Mouse (Mus musculus) hindbrain, embryonic 12.5 days (tissue): ENCODE data around the gene Csnk1g1. TPM values are rescaled to one million over a fixed set of nuclear protein-coding genes. Genes with fewer than 3 reads are reported as not detected.

ENCODE experiments used
- ATAC-seq: fragments of 200-750 bp; cut with Nextera tagmentation; 2 replicates; pipeline ENCODE4 v1.8.0; 2017; ENCODE audit warnings: moderate TSS enrichment; ENCODE audit not compliant: low FRiP score
- H3K27ac ChIP-seq: fragments of 300-500 bp; sonication (generic); 2 replicates; pipeline ENCODE4 v1.5.1; 2016; ENCODE audit warnings: mild to moderate bottlenecking
- H3K27me3 ChIP-seq: fragments of 300-500 bp; sonication (generic); 2 replicates; pipeline ENCODE4 v1.6.1; 2016; ENCODE audit warnings: mild to moderate bottlenecking
- H3K36me3 ChIP-seq: fragments of 300-500 bp; sonication (generic); 2 replicates; pipeline ENCODE4 v1.6.1; 2016; ENCODE audit warnings: mild to moderate bottlenecking
- H3K4me1 ChIP-seq: fragments of 300-500 bp; sonication (generic); 2 replicates; pipeline ENCODE4 v1.6.1; 2016
- H3K4me2 ChIP-seq: fragments of 300-500 bp; sonication (generic); replicated peaks from 2 replicates; pipeline ENCODE4 v1.6.1; 2016; ENCODE audit warnings: mild to moderate bottlenecking
- H3K4me3 ChIP-seq: fragments of 300-500 bp; sonication (generic); 2 replicates; pipeline ENCODE4 v1.5.1; 2016; ENCODE audit warnings: mild to moderate bottlenecking
- H3K9ac ChIP-seq: fragments of 300-500 bp; sonication (generic); 2 replicates; pipeline ENCODE4 v1.6.1; 2016; ENCODE audit warnings: mild to moderate bottlenecking, moderate library complexity
- H3K9me3 ChIP-seq: fragments of 300-500 bp; sonication (generic); replicated peaks from 2 replicates; pipeline ENCODE4 v1.6.1; 2016; ENCODE audit warnings: mild to moderate bottlenecking
- WGBS: fragments of 180-500 bp; shearing (Covaris S2); methylation state at CpG from one replicate; pipeline ENCODE4 v1.1.7; 2016; 5-methylcytosine and 5-hydroxymethylcytosine counted together
- polyA plus RNA-seq: library from polyadenylated mRNA; unstranded; fragments of >200 nt; fragmentation: Nextera tagmentation; extraction: Ambion mirVana; gene quantifications from 2 replicates; pipeline ENCODE4 v1.2.1, GENCODE M21; 2016

Gene Csnk1g1
- polyA plus RNA-seq, result 24.4 and 24.8 TPM in 2 replicates

DNA sequence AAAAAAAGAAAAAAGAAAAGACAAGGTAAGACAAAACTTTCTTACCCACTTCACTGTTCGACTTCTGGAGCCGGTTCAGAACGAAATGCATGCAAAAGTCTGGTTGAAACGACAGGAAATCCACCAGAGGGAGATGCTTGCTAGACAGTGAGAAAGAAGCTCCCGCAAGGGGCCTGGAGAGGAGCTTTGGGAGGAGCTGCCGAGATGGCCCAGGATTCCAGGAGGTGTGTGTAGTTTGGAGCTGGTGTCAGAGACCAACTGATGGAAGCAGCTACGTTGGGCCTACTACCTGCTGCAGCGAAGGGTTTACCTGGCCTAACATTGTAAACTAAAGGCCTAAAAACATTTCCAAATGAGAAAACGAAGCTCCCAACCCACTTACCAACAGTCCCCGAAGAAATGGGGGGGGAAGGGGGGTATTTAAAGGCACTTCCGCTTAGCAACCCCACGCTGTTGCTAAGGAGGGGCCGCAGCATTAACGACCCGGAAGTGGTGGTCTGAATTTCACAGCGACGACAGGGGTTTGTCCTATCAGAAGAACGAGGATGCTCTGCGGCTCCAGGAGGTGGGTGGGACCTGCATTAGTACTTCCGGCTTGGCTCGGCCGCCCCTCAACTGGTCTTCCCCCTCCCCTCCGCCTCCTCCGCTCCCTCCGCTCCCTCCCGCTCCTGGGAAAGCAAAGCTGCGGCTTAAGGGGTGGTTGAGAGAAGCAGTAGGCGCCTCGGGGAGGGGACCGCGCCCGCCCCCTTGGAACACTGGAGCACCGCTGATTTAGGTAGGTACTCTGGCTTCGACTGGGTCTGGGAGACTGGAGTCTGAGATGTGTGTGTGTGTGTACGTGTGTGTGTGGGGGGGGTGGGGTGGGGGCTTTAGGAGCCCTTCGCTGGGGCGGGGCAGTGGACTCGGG lies at the start of gene Csnk1g1, which contains the start of gene Trip4:
Csnk1g1 (plus strand) TSS at position 531 of the 907 bp plus-strand sequence.
Trip4 (minus strand) TSS at position 401 of the 907 bp plus-strand sequence.
- Histone ChIP-seq H3K4me3 (peak within 1 kb of the TSS; percentile 71), H3K9me3 (no peaks in the 10 kb centered on the region), H3K4me1 (peaks cover 6% of the 10 kb centered on the region), H3K36me3 (no peaks in the 10 kb centered on the region), H3K27ac (peak within 1 kb of the TSS; percentile 91), H3K27me3 (no peaks in the 10 kb centered on the region), H3K9ac (peak within 1 kb of the TSS; percentile 87), H3K4me2 (peak within 1 kb of the TSS; percentile 80)
- ATAC-seq, result peak; percentile 99
- under 1% methylated on average over 38 of the region's 38 CpGs for WGBS

DNA sequence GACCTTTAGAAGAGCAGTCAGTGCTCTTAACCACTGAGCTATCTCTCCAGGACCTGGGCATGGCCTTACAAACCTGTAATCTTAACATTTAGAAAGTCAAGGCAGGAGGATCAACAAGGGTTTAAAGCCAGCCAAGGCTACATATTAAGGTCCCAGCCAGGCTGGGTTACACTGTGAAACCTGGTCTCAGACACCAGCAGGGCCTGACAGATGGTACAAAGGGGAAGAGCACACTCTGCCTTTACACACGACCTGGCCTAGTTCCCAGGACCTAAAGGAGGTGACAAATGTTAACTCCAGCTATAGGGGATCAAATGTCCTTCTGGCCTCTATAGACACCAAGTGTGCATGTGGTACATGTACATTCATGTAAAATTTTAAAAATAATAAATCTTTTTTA lies 49.1 kb upstream of the Csnk1g1 start:
- H3K4me3 ChIP-seq, result no peak overlapping the region
- H3K9ac ChIP-seq, result no peak overlapping the region
- no peak for ATAC-seq
- peaks cover 41% of the 10 kb centered on the region for H3K36me3 ChIP-seq
- H3K27ac ChIP-seq, result no peak overlapping the region
- no peaks in the 10 kb centered on the region for H3K27me3 ChIP-seq
- 31% methylated on average over 1 of the region's 1 CpGs for WGBS
- H3K9me3 ChIP-seq, result no peaks in the 10 kb centered on the region
- H3K4me1 ChIP-seq, result no peaks in the 10 kb centered on the region
- no peak overlapping the region for H3K4me2 ChIP-seq

DNA sequence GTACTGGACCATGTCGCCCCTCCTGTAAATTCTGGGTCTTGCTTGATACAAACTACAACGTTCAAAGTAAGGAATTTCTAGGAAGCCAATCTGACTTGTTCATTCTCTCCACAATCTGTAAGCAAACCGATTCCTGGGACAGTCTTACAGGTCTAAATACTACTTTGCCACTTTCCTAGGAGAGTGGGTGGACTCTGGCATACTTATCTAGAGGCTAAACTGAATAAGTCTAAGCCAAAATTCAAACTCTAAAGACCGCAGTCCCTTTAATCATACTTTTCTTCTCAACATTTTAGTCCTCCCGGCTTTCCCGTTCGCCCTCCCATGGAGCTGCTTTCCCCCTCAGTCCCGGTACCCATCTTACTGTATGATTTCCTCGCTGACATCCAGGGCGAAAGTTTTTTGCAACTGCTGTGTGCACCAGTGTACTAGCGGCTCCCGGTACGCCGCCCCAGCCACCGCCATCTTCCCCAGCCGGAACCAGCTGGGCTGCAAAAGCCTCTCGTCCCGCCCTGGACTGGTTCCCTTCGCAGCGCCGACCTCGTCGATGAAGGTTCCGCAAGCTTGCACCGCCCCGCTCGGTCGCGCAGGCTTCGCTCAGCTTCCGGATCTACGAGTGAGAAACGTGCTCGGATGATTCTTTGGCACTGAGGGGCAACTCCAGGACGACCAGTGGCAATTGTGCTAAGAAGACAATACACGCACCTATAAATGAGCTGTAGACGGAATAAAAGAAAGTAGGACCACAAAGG lies 24.0 kb upstream of the Csnk1g1 start:
- H3K9me3 ChIP-seq, result no peaks in the 10 kb centered on the region
- H3K36me3 ChIP-seq, result 0 out of 2 replicates have a peak, but pooled peaks cover 2% of the 10 kb centered on the region
- H3K4me3 ChIP-seq, result peak overlapping the region; percentile 56
- no peaks in the 10 kb centered on the region for H3K27me3 ChIP-seq
- WGBS, result under 1% methylated on average over 37 of the region's 37 CpGs
- H3K27ac ChIP-seq, result peak overlapping the region; percentile 25; the same call in 1 of the 2 replicates
- ATAC-seq, result peak; percentile 88
- peak overlapping the region; percentile 64 for H3K4me2 ChIP-seq
- H3K4me1 ChIP-seq, result peaks cover 3% of the 10 kb centered on the region
- H3K9ac ChIP-seq, result peak overlapping the region; percentile 73

DNA sequence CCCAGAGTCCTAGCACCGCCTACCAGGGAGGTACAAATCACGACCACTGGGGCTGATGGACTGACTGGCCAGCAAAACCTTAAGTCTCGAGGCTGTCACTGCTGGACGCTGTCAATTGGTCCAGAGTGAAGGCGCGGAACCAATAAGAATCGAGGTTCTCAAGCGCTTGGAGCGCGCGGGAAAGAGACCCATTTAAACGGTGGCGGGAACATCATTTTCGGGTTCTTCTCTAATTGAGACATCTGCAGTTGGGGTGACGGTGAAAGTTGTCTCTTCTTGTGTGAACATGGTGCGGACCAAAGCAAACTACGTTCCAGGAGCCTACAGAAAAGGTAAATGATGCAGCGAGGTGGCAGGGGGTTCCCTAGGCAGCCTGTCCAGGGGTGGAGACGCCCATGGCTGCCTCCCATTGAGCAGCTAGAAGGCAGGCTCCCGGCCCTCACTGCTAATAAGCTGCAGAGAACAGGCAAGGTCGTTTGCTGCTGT lies 18.5 kb upstream of the Csnk1g1 start, which contains the start of gene Pclaf:
Pclaf (plus strand) TSS at position 95 of the 486 bp plus-strand sequence.
- Histone ChIP-seq H3K4me1 (peaks cover 14% of the 10 kb centered on the region), H3K27me3 (no peaks in the 10 kb centered on the region), H3K4me3 (peak within 1 kb of the TSS; percentile 47), H3K4me2 (peak within 1 kb of the TSS; percentile 71), H3K9ac (peak within 1 kb of the TSS; percentile 60), H3K27ac (no peak within 1 kb of the TSS), H3K36me3 (peaks cover 19% of the 10 kb centered on the region; the same call in 1 of the 2 replicates), H3K9me3 (no peaks in the 10 kb centered on the region)
- peak; percentile 81 for ATAC-seq
- under 1% methylated on average over 21 of the region's 21 CpGs for WGBS

DNA sequence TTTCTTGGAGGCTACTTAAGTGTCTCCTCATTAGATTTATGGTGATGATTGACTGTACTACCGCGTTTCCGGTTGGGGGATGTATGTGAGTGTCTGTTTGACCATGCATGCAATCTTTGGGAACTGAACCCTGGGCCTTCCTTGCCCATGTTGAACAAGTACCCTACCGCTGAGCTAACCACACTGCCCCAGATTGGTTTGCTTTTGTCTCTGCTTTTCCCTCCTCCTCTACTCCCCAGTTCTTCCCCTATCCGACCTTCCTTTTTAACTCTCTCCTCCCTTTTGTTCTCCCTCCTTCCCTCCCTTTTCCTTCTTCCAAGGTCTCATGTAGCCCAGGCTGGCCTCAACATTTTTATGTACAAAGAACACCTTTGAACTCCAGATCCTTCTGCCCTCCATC lies 17.6 kb upstream of the Csnk1g1 start:
- H3K9ac ChIP-seq, result peak overlapping the region; percentile 60
- peaks cover 14% of the 10 kb centered on the region for H3K4me1 ChIP-seq
- H3K36me3 ChIP-seq, result peaks cover 21% of the 10 kb centered on the region; the same call in 1 of the 2 replicates
- no peaks in the 10 kb centered on the region for H3K27me3 ChIP-seq
- H3K9me3 ChIP-seq, result no peaks in the 10 kb centered on the region
- 6% methylated on average over 5 of the region's 5 CpGs for WGBS
- peak overlapping the region; percentile 47 for H3K4me3 ChIP-seq
- H3K27ac ChIP-seq, result no peak overlapping the region
- ATAC-seq, result no peak
- peak overlapping the region; percentile 71 for H3K4me2 ChIP-seq

DNA sequence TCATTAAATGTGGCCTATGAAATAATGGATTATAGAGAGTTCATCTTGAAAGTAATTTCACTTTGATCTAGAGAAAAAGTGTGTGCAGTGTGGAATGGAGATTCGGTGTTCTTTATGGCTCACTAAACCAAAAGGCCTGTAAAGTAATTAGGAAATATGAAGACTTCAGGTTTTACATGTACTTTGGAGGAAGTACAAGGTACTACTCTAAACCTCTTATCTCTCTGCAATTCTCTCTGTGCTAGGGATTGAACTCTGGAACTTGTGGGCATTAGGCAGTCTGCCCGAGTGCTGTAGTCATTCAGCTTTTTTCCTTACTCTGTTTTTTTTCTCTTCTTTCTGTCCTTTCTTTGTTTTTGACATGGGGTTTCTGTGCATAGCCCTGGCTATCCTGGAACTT lies 11.7 kb upstream of the Csnk1g1 start:
- H3K9ac ChIP-seq, result no peak overlapping the region
- H3K27me3 ChIP-seq, result no peaks in the 10 kb centered on the region
- no peak for ATAC-seq
- H3K36me3 ChIP-seq, result peaks cover 35% of the 10 kb centered on the region
- no peak overlapping the region for H3K4me3 ChIP-seq
- H3K27ac ChIP-seq, result no peak overlapping the region
- 91% methylated on average over 2 of the region's 2 CpGs for WGBS
- no peaks in the 10 kb centered on the region for H3K4me1 ChIP-seq
- H3K4me2 ChIP-seq, result no peak overlapping the region
- no peaks in the 10 kb centered on the region for H3K9me3 ChIP-seq

DNA sequence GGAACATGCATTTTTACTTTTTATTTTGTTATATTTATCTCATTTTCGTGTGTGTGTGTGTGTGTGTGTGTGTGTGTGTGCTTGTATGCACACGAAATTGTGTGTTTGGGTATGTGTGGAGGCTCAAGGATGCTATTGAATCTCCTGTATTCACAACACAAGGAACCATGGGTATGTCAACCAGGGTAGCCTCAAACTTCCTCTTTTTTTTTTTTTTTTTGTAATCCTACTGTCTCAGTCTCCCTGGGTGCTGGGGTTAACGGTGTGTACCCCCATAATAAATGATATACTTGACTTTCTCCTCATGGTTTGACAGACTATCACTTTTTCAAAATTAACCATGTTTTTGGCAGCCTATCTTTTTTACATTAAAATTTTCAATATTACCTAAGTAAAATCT lies 5.8 kb upstream of the Csnk1g1 start:
- Histone ChIP-seq H3K4me1 (peaks cover 4% of the 10 kb centered on the region), H3K9ac (no peak overlapping the region), H3K4me3 (no peak overlapping the region), H3K27ac (no peak overlapping the region), H3K27me3 (no peaks in the 10 kb centered on the region), H3K36me3 (peaks cover 12% of the 10 kb centered on the region; the same call in 1 of the 2 replicates), H3K4me2 (no peak overlapping the region), H3K9me3 (no peaks in the 10 kb centered on the region)
- 94% methylated on average over 3 of the region's 3 CpGs for WGBS
- ATAC-seq, result no peak

DNA sequence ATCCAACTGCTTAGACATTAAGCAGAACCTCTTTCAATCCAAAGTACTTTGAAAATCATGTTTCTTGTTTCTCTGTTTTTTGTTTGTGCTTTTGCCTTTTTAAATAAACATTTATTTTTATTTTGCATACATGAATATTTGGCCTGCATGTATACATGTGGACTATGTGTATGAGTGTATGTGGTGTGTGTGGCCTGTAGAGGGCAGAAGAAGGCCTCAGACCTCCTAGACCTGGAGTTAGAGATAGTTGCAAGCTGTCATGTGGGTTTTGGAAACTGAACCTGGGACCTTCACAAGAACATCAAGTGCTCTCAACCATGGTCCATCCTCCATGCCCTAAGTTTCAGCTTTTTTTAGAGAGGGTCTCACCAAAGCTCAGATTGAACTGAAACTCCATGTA lies 5.3 kb upstream of the Csnk1g1 start:
- no peaks in the 10 kb centered on the region for H3K9me3 ChIP-seq
- H3K27me3 ChIP-seq, result no peaks in the 10 kb centered on the region
- H3K36me3 ChIP-seq, result peaks cover 12% of the 10 kb centered on the region; the same call in 1 of the 2 replicates
- peaks cover 6% of the 10 kb centered on the region for H3K4me1 ChIP-seq
- H3K4me3 ChIP-seq, result no peak overlapping the region
- no peak overlapping the region for H3K27ac ChIP-seq
- H3K4me2 ChIP-seq, result no peak overlapping the region
- no peak for ATAC-seq
- no peak overlapping the region for H3K9ac ChIP-seq

DNA sequence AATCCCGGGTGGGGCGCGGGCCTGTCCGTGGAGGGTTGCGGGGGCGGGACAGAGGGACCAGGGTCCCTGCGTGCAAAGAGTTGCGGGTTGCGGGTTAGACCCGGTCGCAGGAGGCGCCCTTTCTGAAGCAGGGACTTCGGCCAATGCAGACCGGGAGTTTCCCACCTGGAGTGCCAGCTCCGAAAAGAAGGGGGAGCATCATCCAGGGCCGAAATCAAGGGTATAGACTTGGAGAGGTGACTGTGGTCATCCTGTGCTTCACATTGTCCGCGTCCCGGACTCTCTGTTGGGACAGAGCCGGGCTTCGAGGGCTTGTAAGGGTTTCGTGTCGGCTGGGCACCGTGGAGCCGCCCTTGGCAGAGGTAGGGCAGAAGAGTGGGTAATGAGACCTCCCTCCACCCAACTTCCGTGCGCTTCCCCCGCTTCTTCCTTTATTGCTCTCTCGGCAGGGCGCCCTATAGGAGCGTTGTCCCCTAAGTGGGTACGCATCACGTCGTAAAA lies 627 bp downstream of the Csnk1g1 start:
- no peaks in the 10 kb centered on the region for H3K27me3 ChIP-seq
- peak overlapping the region; percentile 87 for H3K9ac ChIP-seq
- H3K27ac ChIP-seq, result peak overlapping the region; percentile 91
- peak overlapping the region; percentile 80 for H3K4me2 ChIP-seq
- peaks cover 6% of the 10 kb centered on the region for H3K4me1 ChIP-seq
- H3K9me3 ChIP-seq, result no peaks in the 10 kb centered on the region
- peak overlapping the region; percentile 71 for H3K4me3 ChIP-seq
- no peaks in the 10 kb centered on the region for H3K36me3 ChIP-seq
- under 1% methylated on average over 34 of the region's 34 CpGs for WGBS
- ATAC-seq, result peak; percentile 76; the same call in 1 of the 2 replicates

DNA sequence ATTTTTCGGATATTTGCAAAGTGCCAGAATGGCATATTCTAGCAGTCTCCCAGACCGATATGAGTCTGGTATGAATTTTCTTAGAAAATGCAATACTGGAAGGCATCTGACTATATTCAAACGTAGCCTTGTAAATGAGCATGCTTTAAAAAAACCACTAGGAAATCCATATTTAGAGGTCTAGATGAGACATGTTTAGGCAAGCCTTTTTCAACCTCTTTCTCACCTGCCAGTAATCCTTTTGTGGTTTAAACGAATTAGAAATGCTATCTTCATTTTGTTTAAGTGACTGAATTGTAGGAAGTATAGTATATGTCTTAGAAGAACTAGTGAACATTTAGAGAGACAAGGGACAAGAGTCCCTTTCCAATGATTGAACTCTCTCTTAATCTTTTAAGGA lies 1.1 kb downstream of the Csnk1g1 start:
- Histone ChIP-seq H3K4me3 (peak overlapping the region; percentile 71), H3K27ac (peak overlapping the region; percentile 91; the same call in 1 of the 2 replicates), H3K36me3 (no peaks in the 10 kb centered on the region), H3K4me1 (peaks cover 6% of the 10 kb centered on the region), H3K4me2 (peak overlapping the region; percentile 80), H3K9me3 (no peaks in the 10 kb centered on the region), H3K9ac (peak overlapping the region; percentile 87), H3K27me3 (no peaks in the 10 kb centered on the region)
- ATAC-seq, result no peak
- WGBS, result 11% methylated on average over 4 of the region's 4 CpGs

DNA sequence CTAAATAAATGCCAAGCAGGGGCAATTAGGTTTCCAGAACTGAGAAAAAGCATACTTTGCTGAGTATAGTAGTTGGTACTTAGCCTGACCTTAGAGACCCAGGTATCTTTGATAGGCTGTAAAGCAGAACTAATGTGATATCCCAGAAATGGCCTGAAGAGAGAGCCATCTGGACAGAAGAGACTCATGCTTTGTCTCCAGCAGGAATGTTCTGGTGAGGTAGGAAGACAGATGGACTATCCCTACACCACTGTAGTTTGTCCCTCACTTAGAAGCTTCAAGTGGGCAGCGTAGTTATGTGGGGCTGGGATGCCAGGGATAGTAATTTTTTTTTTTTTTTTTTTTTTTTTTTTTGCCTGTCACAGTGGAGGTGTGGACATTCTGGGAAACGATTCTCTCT lies 5.3 kb downstream of the Csnk1g1 start:
- Histone ChIP-seq H3K27me3 (no peaks in the 10 kb centered on the region), H3K9ac (no peak overlapping the region), H3K4me3 (no peak overlapping the region), H3K27ac (no peak overlapping the region), H3K36me3 (no peaks in the 10 kb centered on the region), H3K4me1 (no peaks in the 10 kb centered on the region; the same call in 1 of the 2 replicates), H3K9me3 (no peaks in the 10 kb centered on the region), H3K4me2 (no peak overlapping the region)
- ATAC-seq, result no peak
- WGBS, result 82% methylated on average over 2 of the region's 2 CpGs

DNA sequence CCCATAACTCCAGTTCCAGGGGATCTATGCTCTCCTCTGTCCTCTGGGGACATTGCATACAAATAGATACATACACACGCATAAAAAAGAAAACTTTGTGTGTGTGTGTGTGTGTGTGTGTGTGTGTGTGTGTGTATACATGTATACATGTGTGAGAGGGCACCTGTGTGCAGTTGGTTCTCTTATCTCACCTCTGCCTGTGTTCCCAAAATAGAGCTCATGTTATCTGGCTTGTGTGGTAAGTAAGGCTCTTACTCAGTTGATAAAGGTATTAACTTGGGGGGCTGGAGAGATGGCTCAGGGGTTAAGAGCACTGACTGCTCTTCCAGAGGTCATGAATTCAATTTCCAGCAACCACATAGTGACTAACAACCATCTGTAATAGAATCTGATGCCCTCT lies 8.3 kb downstream of the Csnk1g1 start:
- ATAC-seq, result no peak
- Histone ChIP-seq H3K27ac (no peak overlapping the region), H3K4me1 (no peaks in the 10 kb centered on the region), H3K9ac (no peak overlapping the region), H3K27me3 (no peaks in the 10 kb centered on the region), H3K4me3 (no peak overlapping the region), H3K9me3 (no peaks in the 10 kb centered on the region), H3K36me3 (no peaks in the 10 kb centered on the region), H3K4me2 (no peak overlapping the region)
- WGBS, result 96% methylated on average over 1 of the region's 1 CpGs
